Mouse (Mus musculus) heart, adult 2 months (tissue): ENCODE results near the gene Optc. TPM values are rescaled to one million over a fixed set of nuclear protein-coding genes. Genes with fewer than 3 reads are reported as not detected.
A peak's percentile ranks its signal among the peaks of the same experiment; 100 is the strongest.

ENCODE experiments used
- DNase-seq, 2 experiments: peaks; one replicate each; pipeline ENCODE4 v3.0.0; 2021
- H3K27ac ChIP-seq: fragments of 200-600 bp; 2 replicates; pipeline ENCODE4 v1.8.1; 2022
- H3K27me3 ChIP-seq: fragments of 200-500 bp; 2 replicates; pipeline ENCODE4 v1.6.1; 2012; ENCODE audit warnings: mild to moderate bottlenecking, low read length, inconsistent platforms, mixed read lengths; ENCODE audit not compliant: control insufficient read depth, insufficient read depth
- H3K36me3 ChIP-seq: fragments of 200-500 bp; 2 replicates; pipeline ENCODE4 v1.6.1; 2012; ENCODE audit warnings: low read length, inconsistent platforms; ENCODE audit not compliant: control insufficient read depth, insufficient read depth
- H3K4me1 ChIP-seq: fragments of 200-500 bp; 2 replicates; pipeline ENCODE4 v1.6.1; 2011; ENCODE audit warnings: low read length; ENCODE audit not compliant: control insufficient read depth, insufficient read depth
- H3K4me3 ChIP-seq: fragments of 200-600 bp; 2 replicates; pipeline ENCODE4 v1.8.1; 2022
- H3K79me2 ChIP-seq: fragments of 200-500 bp; replicated peaks from 2 replicates; pipeline ENCODE4 v1.6.1; 2012; ENCODE audit warnings: mild to moderate bottlenecking, inconsistent platforms, low read length, moderate library complexity, mixed read lengths; ENCODE audit not compliant: control insufficient read depth, insufficient read depth
- H3K9ac ChIP-seq: fragments of 200-500 bp; 2 replicates; pipeline ENCODE4 v1.6.1; 2012; ENCODE audit warnings: low read depth, mild to moderate bottlenecking, control low read depth, inconsistent platforms, low read length, mixed read lengths
- CTCF ChIP-seq: fragments of 200-600 bp; IDR thresholded peaks from 2 replicates; pipeline ENCODE4 v1.8.1; 2022; ENCODE audit warnings: antibody characterized with exemption, mild to moderate bottlenecking, moderate library complexity
- EP300 ChIP-seq: fragments of 200-500 bp; IDR thresholded peaks from 2 replicates; pipeline ENCODE4 v1.6.1; 2011; ENCODE audit warnings: low read depth, low read length, control low read depth; ENCODE audit not compliant: insufficient read depth
- POLR2A ChIP-seq: fragments of 200-500 bp; IDR thresholded peaks from 2 replicates; pipeline ENCODE4 v1.6.1; 2011; ENCODE audit warnings: mild to moderate bottlenecking, low read depth, low read length, control low read depth; ENCODE audit not compliant: insufficient read depth
- WGBS: fragments of 180-500 bp; shearing (Covaris S2); methylation state at CpG from one replicate; pipeline ENCODE4 v1.1.7; 2018; 5-methylcytosine and 5-hydroxymethylcytosine counted together
- intact Hi-C: fragments of 180-260 bp; cut with DNase I; formaldehyde crosslinking; loops from one replicate; pipeline ENCODE4 v1.15.1; 2025
- polyA plus RNA-seq: library from polyadenylated mRNA; depleted of rRNA; stranded (reverse); fragments of >200 nt; gene quantifications from 2 replicates; pipeline ENCODE4 v1.2.3, GENCODE M21; 2012
- total RNA-seq, 2 experiments: library from RNA; stranded (reverse); gene quantifications; 2 replicates each; pipeline ENCODE4 v1.2.3; 2021

The Optc gene
- total and polyA plus RNA-seq, 3 experiments: 0.34 to 2.4 (median 0.36) TPM

GRCm38 (mm10) chr1:133921304-133921751 is 13.5 kb upstream of the Optc start, which contains the start of gene Prelp:
Gene Prelp, minus strand, starts transcription at chr1:133921414.
- WGBS: 4% methylated on average over 8 of the region's 8 CpGs

GRCm38 (mm10) chr1:133920876-133921275 is 13.1 kb upstream of the Optc start:
- DNase-seq: no peak
- peak overlapping the region; percentile 43 for H3K4me3 ChIP-seq
- peak overlapping the region; percentile 84 for H3K27ac ChIP-seq
- peaks cover 21% of the 10 kb centered on the region for H3K4me1 ChIP-seq
- H3K79me2 ChIP-seq: no peaks in the 10 kb centered on the region
- TF ChIP-seq EP300 (no peak), CTCF (no peak), POLR2A (no peak)
- H3K9ac ChIP-seq: peak overlapping the region; percentile 57
- 31% methylated on average over 3 of the region's 3 CpGs for WGBS
- H3K36me3 ChIP-seq: peaks cover 3% of the 10 kb centered on the region
- H3K27me3 ChIP-seq: no peaks in the 10 kb centered on the region
- intact Hi-C loops: no loop called here

More at GRCm38 (mm10) chr1:133921304-133921751, 13.5 kb upstream of the Optc start, which contains the start of gene Prelp:
- H3K27me3 ChIP-seq: no peaks in the 10 kb centered on the region
- H3K4me3 ChIP-seq: peak within 1 kb of the TSS; percentile 43
- peaks cover 3% of the 10 kb centered on the region for H3K36me3 ChIP-seq
- no peaks in the 10 kb centered on the region for H3K79me2 ChIP-seq
- H3K9ac ChIP-seq: peak within 1 kb of the TSS; percentile 57
- no peak for TF ChIP-seq CTCF
- peak; percentile 69 for TF ChIP-seq POLR2A
- H3K4me1 ChIP-seq: peaks cover 19% of the 10 kb centered on the region
- H3K27ac ChIP-seq: peak within 1 kb of the TSS; percentile 84
- intact Hi-C loops: no loop called here
- peak; percentile 73 to 82 for DNase-seq

GRCm38 (mm10) chr1:133920401-133920800 is 12.6 kb upstream of the Optc start:
- DNase-seq: no peak
- Histone ChIP-seq H3K79me2 (no peaks in the 10 kb centered on the region), H3K4me1 (peaks cover 24% of the 10 kb centered on the region), H3K27me3 (no peaks in the 10 kb centered on the region), H3K9ac (peak overlapping the region; percentile 57), H3K36me3 (peaks cover 3% of the 10 kb centered on the region), H3K4me3 (peak overlapping the region; percentile 13; the same call in 1 of the 2 replicates), H3K27ac (peak overlapping the region; percentile 81)
- WGBS: 42% methylated on average over 3 of the region's 3 CpGs
- intact Hi-C loops: no loop called here
- TF ChIP-seq CTCF (no peak), POLR2A (no peak), EP300 (no peak)

- H3K36me3 ChIP-seq: peaks cover 3% of the 10 kb centered on the region
- no peak for DNase-seq
- H3K27me3 ChIP-seq: no peaks in the 10 kb centered on the region
- no peak for TF ChIP-seq EP300
- peak; percentile 13; the same call in 1 of the 2 replicates for TF ChIP-seq POLR2A
- peaks cover 26% of the 10 kb centered on the region for H3K4me1 ChIP-seq
- WGBS: 51% methylated on average over 6 of the region's 6 CpGs
- peak overlapping the region; percentile 81 for H3K27ac ChIP-seq
- intact Hi-C loops: loop anchor here (5.0 kb wide), 1 partner anchor 786 kb away; the partner anchor contains the start of gene Ppp1r15b
- H3K79me2 ChIP-seq: no peaks in the 10 kb centered on the region
- H3K9ac ChIP-seq: peak overlapping the region; percentile 53; the same call in 1 of the 2 replicates
- H3K4me3 ChIP-seq: peak overlapping the region; percentile 28
Measured at GRCm38 (mm10) chr1:133918088-133918470, 10.3 kb upstream of the Optc start.

GRCm38 (mm10) chr1:133917456-133918087 is 9.8 kb upstream of the Optc start:
- Histone ChIP-seq H3K4me1 (peaks cover 26% of the 10 kb centered on the region), H3K27me3 (no peaks in the 10 kb centered on the region), H3K9ac (peak overlapping the region; percentile 53; the same call in 1 of the 2 replicates), H3K27ac (peak overlapping the region; percentile 81), H3K36me3 (peaks cover 3% of the 10 kb centered on the region), H3K79me2 (no peaks in the 10 kb centered on the region), H3K4me3 (peak overlapping the region; percentile 28)
- intact Hi-C loops: loop anchor here (5.0 kb wide), 1 partner anchor 785 kb away; the partner anchor contains the start of gene Ppp1r15b
- TF ChIP-seq POLR2A (0 out of 2 replicates have a peak, but pooled peaks have one; percentile 53), CTCF (no peak)
- WGBS: 30% methylated on average over 11 of the region's 11 CpGs
- DNase-seq: peak; percentile 80 to 83

GRCm38 (mm10) chr1:133915723-133916355 is 8.0 kb upstream of the Optc start:
- Histone ChIP-seq H3K4me1 (peaks cover 25% of the 10 kb centered on the region), H3K27ac (peak overlapping the region; percentile 72), H3K27me3 (no peaks in the 10 kb centered on the region), H3K9ac (no peak overlapping the region), H3K79me2 (no peaks in the 10 kb centered on the region), H3K36me3 (peaks cover 3% of the 10 kb centered on the region), H3K4me3 (no peak overlapping the region)
- intact Hi-C loops: loop anchor here (5.0 kb wide), 1 partner anchor 784 kb away; the partner anchor contains the start of gene Ppp1r15b
- WGBS: 16% methylated on average over 8 of the region's 8 CpGs
- DNase-seq: peak; percentile 88
- TF ChIP-seq POLR2A (no peak; the same call in 1 of the 2 replicates), EP300 (peak; percentile 88; the same call in 1 of the 2 replicates)
